Mouse (Mus musculus): ENCODE results near the gene Hsph1. TPM values are rescaled to one million over a fixed set of nuclear protein-coding genes. Genes with fewer than 3 reads are reported as not detected.

Hsph1 gene
- polyA plus RNA-seq, 1 experiment from 2014 or later: 13.4 TPM

DNA sequence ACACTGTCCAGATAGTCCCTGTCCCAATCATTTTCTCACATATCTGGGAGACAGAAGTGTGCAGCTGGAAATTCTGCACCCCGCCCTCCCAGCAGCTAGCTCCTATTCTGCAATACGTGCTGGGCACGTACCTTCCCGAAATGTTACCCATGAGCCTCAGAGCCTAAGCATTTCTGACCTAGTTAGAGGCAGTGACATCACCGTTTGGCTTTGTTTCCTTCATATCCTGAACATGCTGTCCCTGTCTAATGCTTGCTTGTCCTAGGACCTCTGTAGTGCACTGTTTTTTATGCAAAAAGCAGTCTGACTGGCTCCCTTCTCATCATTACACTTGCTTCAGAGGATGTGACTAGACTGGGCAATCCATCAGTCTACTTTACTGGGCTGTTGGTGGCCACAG, 69.2 kb downstream of the Hsph1 start:
- TF ChIP-seq EP300 (optimal IDR thresholded peaks at IDR 0.05) (no peak), CTCF (IDR thresholded peaks at IDR 0.05; ENCODE audit: low read depth) (no peak)
- no peaks in the 10 kb centered on the region for H3K9me3 ChIP-seq (ENCODE audit: control insufficient read depth, low read length)

DNA sequence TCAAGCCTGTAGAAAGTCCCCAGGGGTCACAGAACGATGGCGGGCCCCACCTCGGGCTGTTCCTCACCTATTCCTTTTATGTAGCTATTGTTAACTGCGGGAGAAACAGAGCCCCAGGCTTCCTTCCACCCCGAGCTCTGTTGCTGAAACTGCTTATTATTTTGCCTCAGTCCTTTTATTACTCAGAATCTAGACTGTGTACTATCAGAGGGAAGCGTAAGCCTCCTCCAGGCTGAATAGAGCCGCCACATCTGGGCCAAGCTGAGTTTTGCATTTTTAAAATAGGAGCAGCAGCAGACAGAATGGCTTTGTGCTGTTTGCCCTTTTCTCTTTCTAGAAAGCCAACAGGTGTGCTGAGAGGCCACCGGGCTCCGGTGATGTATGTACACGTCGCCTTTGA, 70.2 kb downstream of the Hsph1 start:
- no peak for TF ChIP-seq EP300 (optimal IDR thresholded peaks at IDR 0.05)
- no peak for TF ChIP-seq CTCF (IDR thresholded peaks at IDR 0.05; ENCODE audit: low read depth)
- DNase-seq (ENCODE audit: low spot score) (no peak), ATAC-seq (ENCODE audit: low FRiP score, low TSS enrichment) (no peak)
- Histone ChIP-seq H3K4me3 (ENCODE audit: low read depth, low read length) (no peak overlapping the region), H3K27ac (replicated peaks) (no peak overlapping the region), H3K36me3 (ENCODE audit: control insufficient read depth, insufficient read depth, low read length) (no peaks in the 10 kb centered on the region), H3K9me3 (ENCODE audit: control insufficient read depth, low read length) (no peaks in the 10 kb centered on the region), H3K4me1 (replicated peaks; ENCODE audit: control insufficient read depth, insufficient read depth) (peaks cover 3% of the 10 kb centered on the region; the same call in 1 of the 2 replicates), H3K4me2 (replicated peaks; ENCODE audit: low read depth) (no peak overlapping the region), H3K9ac (ENCODE audit: low read length) (no peak overlapping the region), H3K27me3 (ENCODE audit: control insufficient read depth, insufficient read depth, low read length) (no peaks in the 10 kb centered on the region)
- WGBS: 43% methylated on average over 11 of the region's 11 CpGs

More for the DNA sequence above, 69.2 kb downstream of the Hsph1 start:
- DNase-seq (ENCODE audit: low spot score) (no peak), ATAC-seq (ENCODE audit: low FRiP score, low TSS enrichment) (peak; percentile 83)
- no peak overlapping the region for H3K27ac ChIP-seq (replicated peaks)
- no peaks in the 10 kb centered on the region for H3K36me3 ChIP-seq (ENCODE audit: control insufficient read depth, insufficient read depth, low read length)
- H3K4me1 ChIP-seq (replicated peaks; ENCODE audit: control insufficient read depth, insufficient read depth): peaks cover 3% of the 10 kb centered on the region; the same call in 1 of the 2 replicates
- WGBS: 41% methylated on average over 5 of the region's 5 CpGs
- no peaks in the 10 kb centered on the region for H3K27me3 ChIP-seq (ENCODE audit: control insufficient read depth, insufficient read depth, low read length)
- no peak overlapping the region for H3K4me2 ChIP-seq (replicated peaks; ENCODE audit: low read depth)
- no peak overlapping the region for H3K4me3 ChIP-seq (ENCODE audit: low read depth, low read length)
- H3K9ac ChIP-seq (ENCODE audit: low read length): no peak overlapping the region

Other genes with a start within 250 kb of the Hsph1 start
- 3.4 and 4.1 TPM in 2 replicates for gene Medag, start 224.6 kb downstream of the Hsph1 start, polyA plus RNA-seq (2015; fragmentation: Nextera tagmentation; extraction: Ambion mirVana)
- 0.27 and 0.61 TPM in 2 replicates for gene Tex26, start 196.7 kb downstream of the Hsph1 start, polyA plus RNA-seq (2015; fragmentation: Nextera tagmentation; extraction: Ambion mirVana)
- gene Wdr95, start 107.7 kb downstream of the Hsph1 start, polyA plus RNA-seq (2015; fragmentation: Nextera tagmentation; extraction: Ambion mirVana): not detected in 2 replicates
- gene B3glct, start 41.9 kb upstream of the Hsph1 start, polyA plus RNA-seq (2015; fragmentation: Nextera tagmentation; extraction: Ambion mirVana): 6.2 and 7.1 TPM in 2 replicates

Measured in stomach, postnatal 0 days (tissue).